Mouse (Mus musculus): Measurements from ENCODE around the gene Sphk2.

DNA sequence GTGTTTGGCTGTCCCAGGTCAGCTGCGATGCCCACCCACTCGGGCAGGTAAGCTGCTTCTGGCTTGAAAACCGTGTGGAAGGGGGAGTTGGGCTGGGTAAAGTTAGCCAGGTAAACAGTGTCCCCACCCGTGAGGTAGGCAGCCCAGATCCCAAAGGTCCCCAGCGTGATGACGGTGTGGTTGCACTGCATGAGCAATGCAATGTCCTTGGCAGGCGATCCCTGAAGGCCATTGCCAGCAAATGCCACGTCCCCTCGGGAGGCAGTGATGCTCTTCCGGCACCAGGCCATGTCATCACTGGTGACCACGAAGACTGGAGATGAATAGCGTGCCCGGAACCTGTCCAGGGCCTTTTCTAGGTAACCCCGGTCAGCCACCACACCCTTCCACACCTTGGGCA lies 39.3 kb downstream of the Sphk2 start:
- no peak for TF ChIP-seq CTCF (IDR thresholded peaks at IDR 0.05; ENCODE audit: borderline replicate concordance, insufficient read depth, low read depth, low read length)
- TF ChIP-seq POLR2A (IDR thresholded peaks at IDR 0.05; ENCODE audit: borderline replicate concordance, insufficient read depth, low read length) = no peak
